Mouse (Mus musculus): ENCODE measurements at regions not wholly inside any gene's neighbourhood (a gene's known extent, or its start where the extent isn't known, plus 50 kb on each side); places are given as distances from the start of the nearest gene placed in this dataset.

DNA sequence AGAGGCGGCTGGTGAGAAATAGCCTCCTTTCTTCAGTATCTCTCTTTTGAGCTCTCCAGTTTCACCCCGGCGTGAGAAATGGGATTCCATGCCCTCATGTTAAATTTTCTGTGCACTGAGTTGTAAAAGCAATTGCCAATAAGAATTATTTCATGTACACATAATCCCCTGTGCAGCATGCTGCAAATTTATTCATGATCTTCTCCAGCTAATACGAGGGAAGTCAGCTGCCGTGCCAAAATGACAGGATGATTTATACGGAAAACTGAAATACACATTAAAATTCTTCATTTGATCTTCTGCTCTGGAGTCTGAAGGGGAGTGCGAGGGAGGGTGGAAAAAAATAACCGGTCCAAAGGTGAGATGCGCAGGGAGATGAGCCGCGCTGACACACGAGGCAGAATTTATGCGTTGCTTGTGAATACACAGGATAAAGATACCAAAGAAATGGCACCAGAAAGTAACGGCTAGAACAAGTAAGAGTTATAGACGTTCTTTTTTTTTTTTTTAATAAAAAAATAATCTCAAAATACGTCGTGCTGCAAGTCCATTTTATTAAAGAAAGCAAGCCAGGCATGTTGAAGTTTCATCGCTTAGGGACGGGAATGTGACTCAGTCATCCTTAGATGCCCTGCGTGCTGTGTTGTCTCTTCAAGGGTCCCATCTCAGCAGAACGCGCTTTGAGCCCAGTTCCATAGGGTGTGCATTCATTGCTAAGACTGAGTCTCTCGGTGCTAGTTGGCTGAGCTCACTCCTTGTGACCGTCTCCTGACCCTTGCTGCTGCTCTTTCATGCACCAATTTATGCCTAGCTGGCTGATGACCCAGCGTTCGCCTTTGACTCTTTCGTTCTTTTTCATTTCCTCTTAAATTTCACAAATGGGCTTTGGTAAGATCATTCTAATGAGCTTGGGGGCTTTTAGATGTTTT is 427.8 kb upstream of the Arglu1 start:
- no peak for TF ChIP-seq POLR2A (IDR thresholded peaks at IDR 0.05; ENCODE audit: insufficient read length, low read depth)
- TF ChIP-seq CEBPB (IDR thresholded peaks at IDR 0.05; ENCODE audit: insufficient read depth, poor library complexity, severe bottlenecking) = no peak
- no peak for TF ChIP-seq MYOG (IDR thresholded peaks at IDR 0.05; ENCODE audit: control insufficient read depth in 1 of 3, insufficient read depth in 1 of 3, insufficient read length in 2 of 3, low read depth in 2 of 3)
- no peak for TF ChIP-seq E2F4 (IDR thresholded peaks at IDR 0.05; ENCODE audit: insufficient read depth)
- TF ChIP-seq POLR2AphosphoS2 (IDR thresholded peaks at IDR 0.05; ENCODE audit: insufficient read length, low read depth) = no peak
- TF ChIP-seq USF1 (IDR thresholded peaks at IDR 0.05; ENCODE audit: low read depth) = no peak
- TF ChIP-seq TCF12 (IDR thresholded peaks at IDR 0.05; ENCODE audit: insufficient read depth, poor library complexity, severe bottlenecking) = no peak
- TF ChIP-seq TCF3 (IDR thresholded peaks at IDR 0.05; ENCODE audit: insufficient read length, low read depth) = no peak
